Mouse (Mus musculus) spleen, postnatal 10 days (tissue): ENCODE data around the gene Rbfox1.

ENCODE experiments used
- DNase-seq, 2 experiments: peaks; one replicate each; pipeline ENCODE4 v3.0.0; 2021 to 2022; ENCODE audit warnings: low spot score in 2 of 2

Rbfox1 gene

GRCm38 (mm10) chr16:7223265-7223664 is 1338.1 kb downstream of the Rbfox1 start:
- no peak for DNase-seq

GRCm38 (mm10) chr16:7226000-7226399 is 1340.8 kb downstream of the Rbfox1 start:
- no peak for DNase-seq

GRCm38 (mm10) chr16:7228246-7228645 is 1343.1 kb downstream of the Rbfox1 start:
- no peak for DNase-seq

GRCm38 (mm10) chr16:7229232-7229631 is 1344.1 kb downstream of the Rbfox1 start:
- DNase-seq, result no peak

GRCm38 (mm10) chr16:7241627-7242026 is 1356.5 kb downstream of the Rbfox1 start:
- no peak for DNase-seq

- no peak for DNase-seq
Observed at GRCm38 (mm10) chr16:7242501-7242900, 1357.3 kb downstream of the Rbfox1 start.

GRCm38 (mm10) chr16:7244382-7244781 is 1359.2 kb downstream of the Rbfox1 start:
- no peak for DNase-seq

- no peak for DNase-seq
Observed at GRCm38 (mm10) chr16:7251696-7252095, 1366.5 kb downstream of the Rbfox1 start.

GRCm38 (mm10) chr16:7257366-7257765 is 1372.2 kb downstream of the Rbfox1 start:
- no peak for DNase-seq

GRCm38 (mm10) chr16:7263261-7263660 is 1378.1 kb downstream of the Rbfox1 start:
- no peak for DNase-seq

- DNase-seq, result no peak
Observed at GRCm38 (mm10) chr16:7265715-7266114, 1380.6 kb downstream of the Rbfox1 start.

GRCm38 (mm10) chr16:7275501-7275900 is 1390.3 kb downstream of the Rbfox1 start:
- no peak for DNase-seq

- DNase-seq, result no peak
Observed at GRCm38 (mm10) chr16:7275901-7276300, 1390.7 kb downstream of the Rbfox1 start.

- no peak for DNase-seq
Observed at GRCm38 (mm10) chr16:7279544-7279943, 1394.4 kb downstream of the Rbfox1 start.

GRCm38 (mm10) chr16:7282257-7282656 is 1397.1 kb downstream of the Rbfox1 start:
- DNase-seq, result no peak

- DNase-seq, result no peak
Observed at GRCm38 (mm10) chr16:7292985-7293805, 1408.0 kb downstream of the Rbfox1 start.

- no peak for DNase-seq
Observed at GRCm38 (mm10) chr16:7302416-7302815, 1417.3 kb downstream of the Rbfox1 start.

- no peak for DNase-seq
Observed at GRCm38 (mm10) chr16:7329196-7329595, 1444.0 kb downstream of the Rbfox1 start.

GRCm38 (mm10) chr16:7341186-7341585 is 1456.0 kb downstream of the Rbfox1 start:
- DNase-seq, result no peak

- no peak for DNase-seq
Observed at GRCm38 (mm10) chr16:7345298-7345697, 1460.1 kb downstream of the Rbfox1 start.

GRCm38 (mm10) chr16:7346001-7346625 is 1461.0 kb downstream of the Rbfox1 start:
- DNase-seq, result no peak

- no peak for DNase-seq
Observed at GRCm38 (mm10) chr16:7347522-7348165, 1462.5 kb downstream of the Rbfox1 start.

- DNase-seq, result no peak
Observed at GRCm38 (mm10) chr16:7352808-7353207, 1467.7 kb downstream of the Rbfox1 start.
